Mouse (Mus musculus): Measurements from ENCODE around the gene Pcdh15. TPM values are rescaled to one million over a fixed set of nuclear protein-coding genes. Genes with fewer than 3 reads are reported as not detected.

Gene Pcdh15
- polyA plus RNA-seq, 1 experiment, result 0.37 TPM

DNA sequence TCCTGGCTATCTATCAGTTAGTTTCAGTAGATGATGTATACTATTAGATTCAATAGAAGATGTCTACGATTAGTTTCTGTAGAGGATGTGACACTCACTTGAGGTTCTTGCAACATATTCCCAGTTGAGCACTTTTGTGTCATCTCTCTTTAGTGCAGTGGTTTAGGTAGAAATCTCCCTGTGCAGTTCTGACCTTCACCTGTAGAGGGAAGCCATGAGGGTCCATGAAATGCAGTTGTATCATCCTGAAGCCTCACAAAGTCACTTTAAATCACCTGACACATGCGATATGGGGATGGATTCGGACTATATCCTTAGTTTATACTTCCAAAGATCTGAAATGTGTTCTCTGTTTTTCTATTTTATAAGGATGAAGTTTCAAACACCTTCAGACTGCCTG lies 822.4 kb downstream of the Pcdh15 start:
- Histone ChIP-seq H3K27ac (ENCODE audit: insufficient read depth, low read length) (no peak overlapping the region), H3K4me1 (ENCODE audit: control insufficient read depth, insufficient read depth, low read length) (no peaks in the 10 kb centered on the region), H3K4me3 (ENCODE audit: insufficient read depth, low read length) (no peak overlapping the region)
- no peak for TF ChIP-seq POLR2A (IDR thresholded peaks at IDR 0.05; ENCODE audit: low read depth, low read length)
- TF ChIP-seq CTCF (IDR thresholded peaks at IDR 0.05; ENCODE audit: borderline replicate concordance, insufficient read depth, low read length), result no peak

DNA sequence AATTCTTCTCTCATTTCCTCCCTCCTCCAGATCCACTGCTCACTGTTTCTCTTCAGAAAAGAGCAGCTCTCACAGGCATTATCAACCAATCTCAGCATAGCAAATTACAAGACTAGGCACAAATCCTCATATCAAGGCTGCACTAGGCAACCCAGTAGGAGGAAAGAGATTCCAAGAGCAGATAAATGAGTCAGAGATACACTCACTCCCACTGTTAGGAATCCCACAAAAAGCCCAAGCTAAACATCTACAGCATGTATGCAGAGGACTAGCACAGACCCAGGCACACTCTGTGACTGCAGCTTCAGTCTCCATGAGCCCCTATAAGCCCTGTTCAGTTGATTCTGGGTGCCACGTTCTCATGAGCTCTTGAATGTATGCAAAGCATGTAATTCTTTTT lies 829.5 kb downstream of the Pcdh15 start:
- Histone ChIP-seq H3K27ac (ENCODE audit: insufficient read depth, low read length) (no peak overlapping the region), H3K4me3 (ENCODE audit: insufficient read depth, low read length) (no peak overlapping the region), H3K4me1 (ENCODE audit: control insufficient read depth, insufficient read depth, low read length) (peaks cover 2% of the 10 kb centered on the region; the same call in 1 of the 2 replicates)
- no peak for TF ChIP-seq POLR2A (IDR thresholded peaks at IDR 0.05; ENCODE audit: low read depth, low read length)
- TF ChIP-seq CTCF (IDR thresholded peaks at IDR 0.05; ENCODE audit: borderline replicate concordance, insufficient read depth, low read length), result no peak

DNA sequence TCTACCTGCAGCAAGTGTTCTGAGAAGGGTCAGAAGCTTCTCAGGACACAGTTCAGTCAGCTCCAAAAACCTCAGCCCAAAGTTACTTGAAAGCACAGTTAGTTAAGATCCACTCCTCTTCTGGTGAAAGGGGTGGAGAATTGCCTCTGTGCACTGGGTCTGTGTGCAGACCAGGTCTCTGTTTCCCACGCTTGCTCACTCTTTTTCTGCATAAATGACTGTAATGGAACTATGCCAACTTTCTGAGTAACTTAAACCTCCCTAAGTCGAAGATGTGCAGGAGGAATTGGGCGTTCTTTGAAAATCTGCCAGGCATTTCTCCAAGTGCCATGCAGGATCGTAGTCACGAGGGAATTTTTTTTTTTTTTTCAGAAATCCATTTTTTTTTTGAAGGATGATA lies 830.6 kb downstream of the Pcdh15 start:
- Histone ChIP-seq H3K4me1 (ENCODE audit: control insufficient read depth, insufficient read depth, low read length) (peaks cover 2% of the 10 kb centered on the region; the same call in 1 of the 2 replicates), H3K4me3 (ENCODE audit: insufficient read depth, low read length) (no peak overlapping the region), H3K27ac (ENCODE audit: insufficient read depth, low read length) (no peak overlapping the region)
- TF ChIP-seq CTCF (IDR thresholded peaks at IDR 0.05; ENCODE audit: borderline replicate concordance, insufficient read depth, low read length) (no peak), POLR2A (IDR thresholded peaks at IDR 0.05; ENCODE audit: low read depth, low read length) (no peak)

DNA sequence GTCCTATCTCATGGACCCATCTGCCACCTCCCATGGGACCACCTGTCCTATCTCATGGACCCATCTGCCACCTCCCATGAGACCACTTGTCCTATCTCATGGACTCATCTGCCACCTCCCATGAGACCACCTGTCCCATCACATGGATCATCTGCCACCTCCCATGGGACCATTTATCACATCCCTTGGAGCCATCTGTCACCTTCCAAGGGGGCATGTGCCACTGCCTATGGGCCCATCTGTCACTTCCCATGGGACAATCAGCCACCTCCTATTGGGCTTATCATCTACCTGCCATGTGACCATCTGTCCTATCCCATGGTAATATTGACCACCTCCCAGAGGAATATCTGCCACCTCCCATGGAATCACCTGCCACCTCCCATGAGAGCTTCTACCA lies 832.0 kb downstream of the Pcdh15 start:
- Histone ChIP-seq H3K4me1 (ENCODE audit: control insufficient read depth, insufficient read depth, low read length) (peaks cover 2% of the 10 kb centered on the region; the same call in 1 of the 2 replicates), H3K4me3 (ENCODE audit: insufficient read depth, low read length) (no peak overlapping the region), H3K27ac (ENCODE audit: insufficient read depth, low read length) (no peak overlapping the region)
- TF ChIP-seq CTCF (IDR thresholded peaks at IDR 0.05; ENCODE audit: borderline replicate concordance, insufficient read depth, low read length) (no peak), POLR2A (IDR thresholded peaks at IDR 0.05; ENCODE audit: low read depth, low read length) (no peak)

DNA sequence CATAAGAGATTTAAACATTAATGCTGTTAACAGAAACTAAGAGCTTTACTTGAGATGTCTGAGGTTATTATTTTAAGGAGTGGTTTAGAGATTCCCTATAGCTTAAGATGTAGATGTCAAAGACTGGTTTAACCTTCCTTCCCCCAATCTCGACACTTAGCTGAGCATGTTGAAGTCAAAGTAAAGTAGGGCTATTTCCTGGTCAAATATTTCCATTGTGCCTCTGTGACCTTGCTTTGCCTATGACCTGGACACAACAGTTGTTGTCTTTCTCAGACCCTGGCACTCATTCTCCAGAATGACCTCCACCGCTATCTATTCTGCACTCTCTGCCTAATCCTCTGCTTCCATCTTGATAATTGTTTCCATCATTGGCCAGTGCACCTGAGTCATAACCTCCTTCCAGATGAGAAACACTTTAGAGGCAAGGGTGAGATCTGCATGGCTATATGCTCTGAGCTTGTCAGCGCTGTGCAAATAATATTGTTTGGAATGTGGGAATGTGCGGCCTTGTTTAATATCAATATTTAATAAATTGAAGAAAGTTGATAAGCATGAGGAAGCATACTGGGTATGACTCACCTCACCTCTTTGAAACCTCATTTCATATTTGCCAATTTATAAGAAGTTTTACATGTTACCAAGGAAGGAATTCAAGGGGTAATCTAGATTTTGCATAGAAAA lies 833.0 kb downstream of the Pcdh15 start:
- TF ChIP-seq POLR2A (IDR thresholded peaks at IDR 0.05; ENCODE audit: low read depth, low read length) (no peak), CTCF (IDR thresholded peaks at IDR 0.05; ENCODE audit: borderline replicate concordance, insufficient read depth, low read length) (no peak)

DNA sequence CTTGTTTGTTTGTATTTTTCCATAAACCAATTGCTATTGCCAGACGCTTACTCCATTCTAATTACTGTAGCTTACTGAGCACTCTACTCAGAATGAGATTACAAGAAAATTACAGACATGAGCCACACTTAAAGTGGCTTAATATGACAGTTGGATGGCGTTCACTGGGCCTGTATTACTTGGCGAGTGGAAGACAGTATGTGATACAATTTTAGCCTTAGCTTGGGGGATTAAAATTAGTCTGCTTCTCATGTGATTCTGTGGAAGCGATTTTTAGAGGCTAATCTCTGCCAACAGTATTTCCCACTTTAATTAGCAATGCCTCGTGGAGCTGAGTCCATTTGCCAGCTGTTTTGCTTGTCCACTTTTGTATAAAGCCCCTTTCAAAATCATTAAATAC lies 837.0 kb downstream of the Pcdh15 start:
- Histone ChIP-seq H3K4me1 (ENCODE audit: control insufficient read depth, insufficient read depth, low read length) (no peaks in the 10 kb centered on the region), H3K27ac (ENCODE audit: insufficient read depth, low read length) (no peak overlapping the region), H3K4me3 (ENCODE audit: insufficient read depth, low read length) (no peak overlapping the region)
- no peak for TF ChIP-seq CTCF (IDR thresholded peaks at IDR 0.05; ENCODE audit: borderline replicate concordance, insufficient read depth, low read length)
- no peak for TF ChIP-seq POLR2A (IDR thresholded peaks at IDR 0.05; ENCODE audit: low read depth, low read length)

More for the DNA sequence above, 833.0 kb downstream of the Pcdh15 start:
- Histone ChIP-seq H3K4me1 (ENCODE audit: control insufficient read depth, insufficient read depth, low read length) (peaks cover 2% of the 10 kb centered on the region; the same call in 1 of the 2 replicates), H3K4me3 (ENCODE audit: insufficient read depth, low read length) (no peak overlapping the region), H3K27ac (ENCODE audit: insufficient read depth, low read length) (no peak overlapping the region)

DNA sequence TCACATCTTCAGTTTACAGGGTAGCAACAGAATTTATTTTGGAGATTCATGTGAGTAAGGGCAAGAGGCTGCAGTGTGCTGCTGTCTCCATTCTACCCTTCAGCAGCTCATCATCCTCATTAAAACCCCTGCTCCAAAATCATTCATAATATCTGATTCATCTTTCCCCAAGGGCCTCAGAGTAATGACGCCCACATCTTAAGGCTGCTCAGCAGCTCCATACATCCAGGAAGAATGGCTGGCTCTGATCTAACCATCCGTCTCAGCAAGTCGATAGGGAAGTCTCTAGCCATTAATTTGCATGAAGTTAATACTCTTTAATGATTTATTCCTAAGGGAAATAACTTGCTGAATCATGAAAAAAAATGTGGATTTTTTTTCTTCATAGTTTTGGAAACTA lies 839.8 kb downstream of the Pcdh15 start:
- Histone ChIP-seq H3K4me1 (ENCODE audit: control insufficient read depth, insufficient read depth, low read length) (no peaks in the 10 kb centered on the region), H3K4me3 (ENCODE audit: insufficient read depth, low read length) (no peak overlapping the region), H3K27ac (ENCODE audit: insufficient read depth, low read length) (no peak overlapping the region)
- TF ChIP-seq CTCF (IDR thresholded peaks at IDR 0.05; ENCODE audit: borderline replicate concordance, insufficient read depth, low read length) (no peak), POLR2A (IDR thresholded peaks at IDR 0.05; ENCODE audit: low read depth, low read length) (no peak)

DNA sequence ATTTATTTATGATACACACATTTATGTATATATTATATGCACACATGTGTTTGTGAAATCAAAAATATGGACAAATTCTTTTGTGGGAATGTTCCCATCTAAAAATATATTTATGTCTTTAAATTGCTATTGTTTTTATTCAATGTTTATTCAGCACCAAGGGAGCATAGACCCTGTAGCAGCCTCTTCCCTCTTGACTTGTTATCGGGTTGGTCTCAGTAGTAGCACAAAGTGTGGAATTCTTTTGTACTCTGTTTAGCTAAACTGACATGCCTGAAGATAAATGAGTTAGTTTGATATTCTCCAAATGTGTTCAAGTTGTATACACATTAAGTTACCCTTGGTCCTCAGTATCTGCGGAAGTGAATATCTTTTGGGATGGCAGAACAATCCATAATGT lies 848.7 kb downstream of the Pcdh15 start:
- TF ChIP-seq CTCF (IDR thresholded peaks at IDR 0.05; ENCODE audit: borderline replicate concordance, insufficient read depth, low read length) (no peak), POLR2A (IDR thresholded peaks at IDR 0.05; ENCODE audit: low read depth, low read length) (no peak)
- Histone ChIP-seq H3K4me1 (ENCODE audit: control insufficient read depth, insufficient read depth, low read length) (no peaks in the 10 kb centered on the region), H3K4me3 (ENCODE audit: insufficient read depth, low read length) (no peak overlapping the region), H3K27ac (ENCODE audit: insufficient read depth, low read length) (no peak overlapping the region)

DNA sequence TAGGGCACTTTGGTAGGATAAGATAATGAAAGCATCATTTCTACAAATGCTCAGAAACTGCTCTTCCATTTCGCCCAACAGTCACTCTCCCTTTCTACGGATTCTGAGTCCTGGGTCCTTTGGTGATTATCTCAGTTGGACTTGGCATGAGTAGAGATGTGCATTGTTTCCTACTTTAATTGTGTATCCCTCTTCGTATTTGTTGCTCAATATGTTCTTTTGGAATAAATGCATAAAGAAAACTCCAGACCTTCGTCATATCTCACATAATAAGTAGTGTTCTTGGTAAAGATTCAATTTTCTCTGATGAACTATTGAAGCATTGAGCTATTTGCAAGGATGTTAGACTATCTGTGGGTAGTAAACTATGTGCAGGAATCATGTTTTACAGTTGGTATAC lies 854.2 kb downstream of the Pcdh15 start:
- TF ChIP-seq CTCF (IDR thresholded peaks at IDR 0.05; ENCODE audit: borderline replicate concordance, insufficient read depth, low read length) (no peak), POLR2A (IDR thresholded peaks at IDR 0.05; ENCODE audit: low read depth, low read length) (no peak)
- H3K4me1 ChIP-seq (ENCODE audit: control insufficient read depth, insufficient read depth, low read length), result no peaks in the 10 kb centered on the region
- H3K4me3 ChIP-seq (ENCODE audit: insufficient read depth, low read length), result no peak overlapping the region
- H3K27ac ChIP-seq (ENCODE audit: insufficient read depth, low read length), result no peak overlapping the region

DNA sequence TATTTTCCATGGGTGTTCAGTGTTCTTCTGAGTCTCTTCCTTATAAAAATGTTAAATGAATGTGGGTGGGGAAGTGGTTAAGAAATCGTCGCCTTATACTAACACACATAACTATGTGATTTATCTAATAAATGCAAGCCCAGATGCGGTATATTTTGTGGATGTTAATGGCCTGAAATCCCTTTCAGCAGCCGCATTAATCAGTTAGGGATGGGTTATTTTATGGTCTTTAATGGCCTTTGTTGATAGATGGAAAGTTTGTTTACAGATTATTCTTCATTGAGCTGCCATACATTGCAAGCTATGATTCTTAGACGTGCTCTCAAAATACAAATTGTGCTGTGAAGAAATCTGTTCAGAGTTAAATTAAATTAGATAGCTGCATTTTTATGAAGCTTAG lies 884.9 kb downstream of the Pcdh15 start:
- Histone ChIP-seq H3K27ac (ENCODE audit: insufficient read depth, low read length) (no peak overlapping the region), H3K4me1 (ENCODE audit: control insufficient read depth, insufficient read depth, low read length) (no peaks in the 10 kb centered on the region), H3K4me3 (ENCODE audit: insufficient read depth, low read length) (no peak overlapping the region)
- TF ChIP-seq CTCF (IDR thresholded peaks at IDR 0.05; ENCODE audit: borderline replicate concordance, insufficient read depth, low read length) (no peak), POLR2A (IDR thresholded peaks at IDR 0.05; ENCODE audit: low read depth, low read length) (no peak)
